Mouse (Mus musculus) hindbrain, embryonic 10.5 days (tissue): ENCODE results near the gene Cdh16. TPM values are rescaled to one million over a fixed set of nuclear protein-coding genes. Genes with fewer than 3 reads are reported as not detected.
"Not testable (repeated sequence)": the region's sequence is repeated elsewhere in the genome, so short reads cannot be mapped to it uniquely, and the experiment has no call there.

ENCODE experiments used
- DNase-seq: peaks from one replicate; pipeline ENCODE4 v3.0.0-alpha.2; 2017; ENCODE audit warnings: low spot score
- H3K27ac ChIP-seq: fragments of 300-500 bp; sonication (generic); 2 replicates; pipeline ENCODE4 v1.5.1; 2016; ENCODE audit warnings: mild to moderate bottlenecking, moderate library complexity
- H3K27me3 ChIP-seq: fragments of 300-500 bp; sonication (generic); 2 replicates; pipeline ENCODE4 v1.6.1; 2016; ENCODE audit warnings: mild to moderate bottlenecking; ENCODE audit not compliant: poor library complexity, insufficient read depth, severe bottlenecking
- H3K36me3 ChIP-seq: fragments of 300-500 bp; sonication (generic); 2 replicates; pipeline ENCODE4 v1.6.1; 2016; ENCODE audit warnings: mild to moderate bottlenecking, moderate library complexity
- H3K4me1 ChIP-seq: fragments of 300-500 bp; sonication (generic); replicated peaks from 2 replicates; pipeline ENCODE4 v1.6.1; 2016; ENCODE audit warnings: mild to moderate bottlenecking
- H3K4me3 ChIP-seq: fragments of 300-500 bp; sonication (generic); 2 replicates; pipeline ENCODE4 v1.5.1; 2016; ENCODE audit warnings: mild to moderate bottlenecking, moderate library complexity
- H3K9me3 ChIP-seq: fragments of 300-500 bp; sonication (generic); 2 replicates; pipeline ENCODE4 v1.6.1; 2016; ENCODE audit warnings: mild to moderate bottlenecking, moderate library complexity
- WGBS: fragments of 180-500 bp; shearing (Covaris S2); methylation state at CpG from one replicate; pipeline ENCODE4 v1.1.7; 2016; 5-methylcytosine and 5-hydroxymethylcytosine counted together
- polyA plus RNA-seq: library from polyadenylated mRNA; unstranded; fragments of >200 nt; fragmentation: Nextera tagmentation; extraction: Ambion mirVana; gene quantifications from 2 replicates; pipeline ENCODE4 v1.2.1, GENCODE M21; 2016

Gene Cdh16
- not detected in 2 replicates for polyA plus RNA-seq

GRCm38 (mm10) chr8:104624161-104624560, at the start of gene Cdh16:
TSS of gene Cdh16 (minus strand) at chr8:104624396.
- Histone ChIP-seq H3K4me1 (0 out of 2 replicates have a peak, but pooled peaks cover under 1% of the 10 kb centered on the region), H3K4me3 (no peak within 1 kb of the TSS), H3K36me3 (no peaks in the 10 kb centered on the region), H3K27ac (no peak within 1 kb of the TSS), H3K27me3 (peaks cover 9% of the 10 kb centered on the region), H3K9me3 (no peaks in the 10 kb centered on the region)
- 84% methylated on average over 6 of the region's 6 CpGs for WGBS
- DNase-seq = no peak

- H3K9me3 ChIP-seq = no peaks in the 10 kb centered on the region
- H3K27ac ChIP-seq = no peak overlapping the region
- DNase-seq = no peak
- no peaks in the 10 kb centered on the region for H3K27me3 ChIP-seq
- no peaks in the 10 kb centered on the region for H3K36me3 ChIP-seq
- 75% methylated on average over 4 of the region's 4 CpGs for WGBS
- no peak overlapping the region for H3K4me3 ChIP-seq
- no peaks in the 10 kb centered on the region for H3K4me1 ChIP-seq
Measured at GRCm38 (mm10) chr8:104655614-104656013, 31.4 kb upstream of the Cdh16 start.

- no peak overlapping the region for H3K4me3 ChIP-seq
- no peaks in the 10 kb centered on the region for H3K4me1 ChIP-seq
- H3K27me3 ChIP-seq = no peaks in the 10 kb centered on the region
- peak; percentile 66 for DNase-seq
- H3K9me3 ChIP-seq = no peaks in the 10 kb centered on the region
- WGBS = 4% methylated on average over 3 of the region's 3 CpGs
- no peak overlapping the region for H3K27ac ChIP-seq
- H3K36me3 ChIP-seq = no peaks in the 10 kb centered on the region
Measured at GRCm38 (mm10) chr8:104654984-104655383, 30.8 kb upstream of the Cdh16 start.

- Histone ChIP-seq H3K4me1 (peaks cover 20% of the 10 kb centered on the region), H3K36me3 (peaks cover 10% of the 10 kb centered on the region)
- WGBS = 76% methylated on average over 3 of the region's 3 CpGs
- not testable (repeated sequence) for H3K9me3 ChIP-seq, H3K27ac ChIP-seq, H3K4me3 ChIP-seq, H3K27me3 ChIP-seq, DNase-seq
Measured at GRCm38 (mm10) chr8:104644187-104644586, 20.0 kb upstream of the Cdh16 start.

- Histone ChIP-seq H3K27ac (peak overlapping the region; percentile 90), H3K4me1 (peaks cover 20% of the 10 kb centered on the region)
- WGBS = 75% methylated on average over 6 of the region's 6 CpGs
Measured at GRCm38 (mm10) chr8:104642324-104642654, 18.1 kb upstream of the Cdh16 start.

GRCm38 (mm10) chr8:104641426-104642323, 17.5 kb upstream of the Cdh16 start, which contains the start of gene Ciao2b:
TSS of gene Ciao2b (minus strand) at chr8:104641965.
- under 1% methylated on average over 66 of the region's 66 CpGs for WGBS
- H3K27ac ChIP-seq = peak within 1 kb of the TSS; percentile 90
- H3K36me3 ChIP-seq = peaks cover 24% of the 10 kb centered on the region
- H3K27me3 ChIP-seq = no peaks in the 10 kb centered on the region
- peak within 1 kb of the TSS; percentile 92 for H3K4me3 ChIP-seq
- H3K9me3 ChIP-seq = no peaks in the 10 kb centered on the region
- peaks cover 20% of the 10 kb centered on the region for H3K4me1 ChIP-seq
- peak; percentile 88 for DNase-seq

More at GRCm38 (mm10) chr8:104642324-104642654, 18.1 kb upstream of the Cdh16 start:
- DNase-seq = no peak
- H3K27me3 ChIP-seq = no peaks in the 10 kb centered on the region
- peak overlapping the region; percentile 92 for H3K4me3 ChIP-seq
- peaks cover 24% of the 10 kb centered on the region for H3K36me3 ChIP-seq
- H3K9me3 ChIP-seq = no peaks in the 10 kb centered on the region

- peak overlapping the region; percentile 92 for H3K4me3 ChIP-seq
- peaks cover 20% of the 10 kb centered on the region for H3K4me1 ChIP-seq
- peaks cover 26% of the 10 kb centered on the region for H3K36me3 ChIP-seq
- H3K27ac ChIP-seq = peak overlapping the region; percentile 90
- H3K27me3 ChIP-seq = no peaks in the 10 kb centered on the region
- no peak for DNase-seq
- WGBS = 10% methylated on average over 25 of the region's 25 CpGs
- H3K9me3 ChIP-seq = no peaks in the 10 kb centered on the region
Measured at GRCm38 (mm10) chr8:104640831-104641370, 16.7 kb upstream of the Cdh16 start.

GRCm38 (mm10) chr8:104640241-104640640, 16.0 kb upstream of the Cdh16 start:
- peak overlapping the region; percentile 92 for H3K4me3 ChIP-seq
- no peaks in the 10 kb centered on the region for H3K27me3 ChIP-seq
- H3K4me1 ChIP-seq = peaks cover 20% of the 10 kb centered on the region
- H3K36me3 ChIP-seq = peaks cover 32% of the 10 kb centered on the region
- no peaks in the 10 kb centered on the region for H3K9me3 ChIP-seq
- no peak for DNase-seq
- H3K27ac ChIP-seq = no peak overlapping the region
- WGBS = 90% methylated on average over 7 of the region's 7 CpGs

- Histone ChIP-seq H3K36me3 (peaks cover 37% of the 10 kb centered on the region), H3K4me1 (peaks cover 20% of the 10 kb centered on the region), H3K27me3 (no peaks in the 10 kb centered on the region), H3K9me3 (no peaks in the 10 kb centered on the region), H3K4me3 (no peak overlapping the region), H3K27ac (no peak overlapping the region)
- WGBS = 89% methylated on average over 6 of the region's 6 CpGs
- DNase-seq = no peak
Measured at GRCm38 (mm10) chr8:104638010-104638409, 13.8 kb upstream of the Cdh16 start.

GRCm38 (mm10) chr8:104635004-104635710, 11.0 kb upstream of the Cdh16 start:
- Histone ChIP-seq H3K4me1 (peaks cover 20% of the 10 kb centered on the region), H3K27ac (no peak overlapping the region), H3K4me3 (no peak overlapping the region), H3K27me3 (peaks cover 24% of the 10 kb centered on the region), H3K36me3 (peaks cover 36% of the 10 kb centered on the region), H3K9me3 (no peaks in the 10 kb centered on the region)
- no peak for DNase-seq
- 92% methylated on average over 3 of the region's 3 CpGs for WGBS

GRCm38 (mm10) chr8:104633156-104633744, 9.1 kb upstream of the Cdh16 start:
- Histone ChIP-seq H3K9me3 (no peaks in the 10 kb centered on the region), H3K27me3 (peaks cover 43% of the 10 kb centered on the region), H3K36me3 (peaks cover 18% of the 10 kb centered on the region), H3K27ac (no peak overlapping the region), H3K4me3 (no peak overlapping the region), H3K4me1 (peaks cover 27% of the 10 kb centered on the region)
- WGBS = 66% methylated on average over 9 of the region's 9 CpGs
- DNase-seq = no peak

- H3K4me3 ChIP-seq = no peak overlapping the region
- 59% methylated on average over 6 of the region's 6 CpGs for WGBS
Measured at GRCm38 (mm10) chr8:104632486-104632885, 8.3 kb upstream of the Cdh16 start.

More at GRCm38 (mm10) chr8:104632486-104632885, 8.3 kb upstream of the Cdh16 start:
- no peak overlapping the region for H3K27ac ChIP-seq
- no peaks in the 10 kb centered on the region for H3K9me3 ChIP-seq
- peaks cover 43% of the 10 kb centered on the region for H3K27me3 ChIP-seq
- H3K36me3 ChIP-seq = peaks cover 13% of the 10 kb centered on the region
- peaks cover 27% of the 10 kb centered on the region for H3K4me1 ChIP-seq
- no peak for DNase-seq
